Mouse (Mus musculus) layer of hippocampus, postnatal 36 days (tissue): ENCODE data around the gene 1110008P14Rik. TPM values are rescaled to one million over a fixed set of nuclear protein-coding genes. Genes with fewer than 3 reads are reported as not detected.
"Not testable (repeated sequence)": the region's sequence is repeated elsewhere in the genome, so short reads cannot be mapped to it uniquely, and the experiment has no call there.

ENCODE experiments used
- DNase-seq, 2 experiments: peaks; one replicate each; pipeline ENCODE4 v3.0.0; 2022
- total RNA-seq, 2 experiments: library from RNA; stranded (reverse); gene quantifications; 2 replicates each; pipeline ENCODE4 v1.2.3; 2021

1110008P14Rik gene
- total RNA-seq, 2 experiments from 2014 or later: 160 to 170 TPM

GRCm38 (mm10) chr2:32362817-32363340, 18.9 kb downstream of the 1110008P14Rik start:
- DNase-seq: peak; percentile 90

DNA sequence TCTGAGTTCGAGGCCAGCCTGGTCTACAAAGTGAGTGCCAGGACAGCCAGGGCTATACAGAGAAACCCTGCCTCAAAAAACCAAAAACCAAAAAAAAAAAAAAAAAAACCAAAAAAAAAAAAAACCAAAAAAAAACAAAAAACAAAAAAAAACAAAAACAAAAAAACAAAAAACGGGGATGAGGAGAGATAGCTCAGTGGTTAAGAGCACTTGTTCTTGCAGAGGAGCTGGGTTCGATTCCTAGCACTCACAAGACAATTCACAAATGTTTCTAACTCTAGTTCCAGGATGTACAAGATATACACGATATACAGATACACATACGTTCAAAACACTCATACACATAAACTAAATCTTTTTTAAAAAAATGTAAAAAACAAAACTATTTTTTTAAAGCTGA, 19.5 kb downstream of the 1110008P14Rik start:
- DNase-seq: not testable (repeated sequence)

GRCm38 (mm10) chr2:32361437-32361836, 20.3 kb downstream of the 1110008P14Rik start:
- peak; percentile 63 to 74 for DNase-seq

- DNase-seq: peak; percentile 74 to 77
Observed at GRCm38 (mm10) chr2:32360741-32361140, 21.0 kb downstream of the 1110008P14Rik start.

- no peak for DNase-seq
Observed at GRCm38 (mm10) chr2:32358381-32358780, 23.4 kb downstream of the 1110008P14Rik start.

- DNase-seq: no peak
Observed at GRCm38 (mm10) chr2:32357710-32358109, 24.0 kb downstream of the 1110008P14Rik start.

GRCm38 (mm10) chr2:32356216-32356615, 25.5 kb downstream of the 1110008P14Rik start:
- no peak for DNase-seq

- no peak for DNase-seq
Observed at GRCm38 (mm10) chr2:32354336-32354895, 27.3 kb downstream of the 1110008P14Rik start.

DNA sequence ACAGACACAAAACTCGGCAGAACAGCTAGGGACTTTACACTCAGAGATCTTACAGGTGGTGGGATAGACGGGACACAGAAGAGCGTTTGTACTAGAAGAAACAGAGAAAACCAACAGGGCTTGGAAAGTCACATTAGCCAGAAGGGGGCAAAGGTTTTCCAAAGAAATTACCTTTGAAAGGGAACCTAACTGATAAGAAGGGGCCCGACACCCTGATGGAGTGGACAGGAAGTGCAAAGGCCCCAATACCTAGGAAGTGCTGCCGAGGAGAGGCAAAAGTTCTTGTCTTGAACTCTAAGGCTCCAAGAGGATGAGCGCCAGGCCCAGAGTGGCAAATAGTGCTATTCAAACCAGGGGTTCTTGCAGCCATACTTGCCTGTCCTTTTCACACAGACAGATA, 27.9 kb downstream of the 1110008P14Rik start:
- DNase-seq: no peak

DNA sequence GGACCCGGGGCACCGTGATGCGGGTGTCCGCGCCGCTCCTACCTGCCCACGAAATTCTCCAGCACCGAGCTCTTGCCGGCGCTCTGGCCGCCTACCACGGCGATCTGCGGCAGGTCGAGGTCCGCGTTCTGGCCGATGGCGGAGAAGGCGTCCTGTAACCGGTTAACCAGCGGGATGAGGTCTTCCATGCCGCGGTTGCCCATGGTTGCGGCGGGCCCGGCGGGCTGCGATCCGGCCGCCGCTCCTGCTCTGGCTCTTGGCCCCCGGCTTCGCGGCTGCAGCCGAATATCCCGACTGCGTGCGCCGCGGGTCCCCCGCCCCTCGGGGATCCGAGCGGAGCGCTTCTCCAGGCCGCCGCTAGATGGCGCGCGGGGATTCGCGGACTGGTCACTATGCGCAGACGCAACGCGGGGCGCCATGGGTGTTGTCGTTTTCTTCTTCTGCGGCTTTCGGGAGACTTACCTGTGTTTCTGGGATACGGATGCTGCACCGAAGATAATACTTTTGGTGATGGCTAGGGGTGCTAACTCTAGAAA, 28.7 kb downstream of the 1110008P14Rik start, which contains the start of gene Dnm1:
TSS of gene Dnm1 (minus strand) at position 332 of the 536 bp plus-strand sequence.
- DNase-seq: peak; percentile 94 to 95

GRCm38 (mm10) chr2:32352151-32353006, 29.4 kb downstream of the 1110008P14Rik start, which contains the start of gene Ciz1:
Gene Ciz1, plus strand, starts transcription at chr2:32352327.
- DNase-seq: peak; percentile 41 to 57

DNA sequence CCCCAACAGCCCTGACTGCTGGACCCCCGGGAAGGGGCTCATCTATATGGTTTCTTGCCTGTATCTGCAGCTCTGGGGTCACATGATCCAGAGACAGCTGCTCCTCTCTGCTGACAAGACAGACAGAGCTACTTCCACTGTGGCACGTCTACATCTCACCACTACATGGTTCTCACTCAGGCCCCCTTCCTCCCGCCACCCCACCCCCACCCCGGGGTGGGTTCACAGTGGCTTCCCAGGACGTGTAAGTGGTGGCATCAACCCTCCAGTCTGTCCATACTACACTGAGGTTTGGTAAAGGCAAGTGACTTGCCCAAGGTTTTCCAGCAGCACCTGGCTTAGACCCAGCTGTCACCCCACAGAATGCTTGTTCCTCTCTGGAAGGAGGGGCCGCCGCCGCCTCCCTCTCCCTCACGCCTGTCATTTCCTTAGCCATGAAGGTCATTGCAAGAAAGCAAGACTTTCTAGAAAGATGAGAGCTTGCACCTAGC, 30.2 kb downstream of the 1110008P14Rik start:
- peak; percentile 40 to 47 for DNase-seq

- DNase-seq: no peak
Observed at GRCm38 (mm10) chr2:32350471-32351051, 31.2 kb downstream of the 1110008P14Rik start.

DNA sequence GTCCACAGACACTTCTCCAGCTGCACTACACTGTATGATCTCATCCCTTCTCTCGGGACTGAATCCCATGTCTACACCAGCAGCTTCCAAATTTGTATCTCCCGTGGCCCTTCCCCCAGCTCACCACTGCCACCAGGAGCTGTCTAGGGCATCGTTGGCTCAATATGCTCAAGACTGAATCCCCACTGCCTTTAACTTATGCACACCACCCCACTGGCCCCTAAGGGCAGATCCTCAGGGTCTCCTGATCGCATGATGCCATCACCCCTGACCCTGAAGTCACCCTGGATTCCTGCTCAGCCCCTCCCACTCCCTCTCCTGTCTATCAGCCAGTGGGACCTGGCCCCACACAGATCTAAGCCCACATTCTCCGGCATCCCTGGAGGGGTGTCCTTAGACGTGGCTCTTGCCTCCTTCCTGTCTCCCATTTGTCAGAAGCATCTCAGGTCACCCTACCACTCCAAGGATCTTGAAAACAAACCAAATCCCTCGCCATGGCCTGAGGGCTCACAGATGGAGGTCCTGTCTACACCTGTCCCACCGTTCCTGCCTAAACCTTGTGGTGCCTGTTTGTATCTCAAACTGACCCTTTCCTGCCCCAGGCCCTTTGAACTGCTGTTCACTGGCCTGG, 32.0 kb downstream of the 1110008P14Rik start:
- peak in 1 of 2 experiments; percentile 46 for DNase-seq

DNA sequence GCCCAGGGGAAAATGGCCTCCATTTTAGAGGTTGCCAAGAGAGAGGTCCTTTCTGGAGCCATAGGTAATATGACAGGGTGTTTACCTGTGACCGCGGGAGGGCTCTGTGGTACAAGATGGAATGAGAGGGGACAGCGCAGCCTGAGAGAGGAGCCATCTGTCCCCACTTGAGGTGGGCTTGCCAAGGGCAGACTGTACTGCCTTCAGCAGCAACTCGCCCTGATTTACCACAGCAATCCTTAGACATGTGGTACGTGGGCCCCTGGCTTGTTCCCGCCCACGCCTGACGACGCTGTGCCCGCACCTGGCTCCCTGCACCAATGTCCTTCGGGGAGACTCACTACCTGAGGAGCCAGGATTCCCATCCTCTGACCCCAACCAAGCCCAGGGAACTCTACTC, 33.4 kb downstream of the 1110008P14Rik start:
- DNase-seq: peak; percentile 56 to 60

- no peak for DNase-seq
Observed at GRCm38 (mm10) chr2:32347019-32347418, 34.7 kb downstream of the 1110008P14Rik start.

GRCm38 (mm10) chr2:32344598-32345321, 37.0 kb downstream of the 1110008P14Rik start:
- DNase-seq: no peak

DNA sequence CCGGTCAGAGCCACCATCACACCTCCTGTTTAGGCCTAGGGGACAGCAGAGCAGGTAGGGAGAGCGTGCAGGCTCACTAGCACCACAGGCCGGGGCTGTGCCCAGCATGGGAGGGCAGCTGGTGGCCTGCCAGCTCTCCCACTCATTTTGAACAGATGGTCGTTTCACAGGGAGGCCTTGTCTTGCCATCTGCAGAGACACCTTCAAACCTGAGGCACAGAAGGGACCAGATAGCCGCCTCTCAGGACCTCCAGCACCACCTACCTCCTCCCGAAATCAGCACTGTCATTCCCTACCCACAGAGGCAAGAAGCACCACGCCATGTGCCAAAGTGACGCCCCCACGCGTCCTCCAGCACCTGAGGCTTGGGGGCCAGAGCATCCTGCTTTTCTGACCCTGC, 37.7 kb downstream of the 1110008P14Rik start:
- peak; percentile 33 to 41 for DNase-seq

DNA sequence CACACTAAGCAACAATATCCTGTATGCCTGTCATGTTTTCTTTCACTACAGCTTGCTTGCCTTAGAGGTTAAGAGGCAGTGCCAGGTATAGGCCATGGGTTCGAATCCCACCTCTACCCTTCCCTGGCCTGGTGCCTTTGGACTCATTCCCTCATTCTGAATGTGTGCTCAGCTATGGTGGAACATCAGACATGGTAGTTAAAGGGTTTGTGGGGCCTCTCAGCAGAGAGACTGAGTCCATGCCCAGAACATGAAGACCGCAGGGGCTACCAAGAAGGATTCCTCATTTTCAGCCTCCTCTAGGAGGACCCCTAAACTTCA, 38.4 kb downstream of the 1110008P14Rik start:
- DNase-seq: no peak

GRCm38 (mm10) chr2:32342539-32343350, 39.0 kb downstream of the 1110008P14Rik start:
- DNase-seq: peak; percentile 79 to 80

- DNase-seq: no peak
Observed at GRCm38 (mm10) chr2:32342039-32342438, 39.7 kb downstream of the 1110008P14Rik start.
